In genomic region chr10:75676819-75677565, GRCm38 (mm10) we compare ENCODE assay signal across 9 mouse cellular contexts. TPM values are rescaled to one million over a fixed set of nuclear protein-coding genes. Genes with fewer than 3 reads are reported as not detected.
DNase-seq lines count a peak whose midpoint lies in the region; ATAC-seq and TF ChIP-seq lines count a peak whose summit lies in the region.
"Had no signal": no experiment of that assay in that cellular context is flagged by ENCODE, and none has a peak within 500 bp of the region (broad histone marks: within the 10 kb centered on the region; RNA-seq: fewer than 3 reads in every experiment).

No protein-coding gene starts in this region.

- H3K4me2 ChIP-seq in forebrain, embryonic 13.5 days = no peak overlapping the region
- H3K4me2 ChIP-seq in forebrain, embryonic 16.5 days (ENCODE audit: low read length) = no peak overlapping the region

- peaks cover 75% of the 10 kb centered on the region for H3K36me3 ChIP-seq in forebrain, embryonic 13.5 days (ENCODE audit: poor library complexity, severe bottlenecking)
- H3K36me3 ChIP-seq in forebrain, embryonic 16.5 days (ENCODE audit: control insufficient read depth, insufficient read depth) = no peaks in the 10 kb centered on the region
- no peaks in the 10 kb centered on the region; the same call in 1 of the 2 replicates for H3K36me3 ChIP-seq in testis, adult 2 months (ENCODE audit: control insufficient read depth, insufficient read depth, low read length)

- H3K27ac ChIP-seq in forebrain, embryonic 13.5 days = peak overlapping the region; percentile 35; the same call in 1 of the 2 replicates
- H3K27ac ChIP-seq in forebrain, embryonic 16.5 days (ENCODE audit: low read length) = no peak overlapping the region
- peak overlapping the region; percentile 51 for H3K27ac ChIP-seq in testis, adult 2 months (ENCODE audit: control insufficient read depth, insufficient read depth, low read depth, low read length)

- no peak for ATAC-seq in forebrain, embryonic 13.5 days
- no peak for ATAC-seq in forebrain, embryonic 16.5 days
- no peak for ATAC-seq in erythroid progenitor cell, adult 5-6 weeks (replicated peaks; ENCODE audit: low FRiP score, poor library complexity, severe bottlenecking)

- DNase-seq in testis, postnatal 10 days (ENCODE audit: low spot score) = no peak
- DNase-seq in lung, adult 2 months = peak; percentile 46
- no peak for DNase-seq in thymus, postnatal 10 days (ENCODE audit: low spot score in 2 of 2)
- no peak for DNase-seq in c-Kit-positive CD71-positive TER-119-positive erythroid progenitor cells, embryonic 14.5 days (ENCODE audit: low spot score)
- DNase-seq: adrenal gland, postnatal 25 days had no signal

- no peaks in the 10 kb centered on the region for H3K4me1 ChIP-seq in forebrain, embryonic 13.5 days
- peaks cover 11% of the 10 kb centered on the region; the same call in 1 of the 2 replicates for H3K4me1 ChIP-seq in forebrain, embryonic 16.5 days (replicated peaks; ENCODE audit: control insufficient read depth, insufficient read depth, low read length)
- peaks cover 10% of the 10 kb centered on the region for H3K4me1 ChIP-seq in testis, adult 2 months (ENCODE audit: control insufficient read depth, insufficient read depth, low read length)
- H3K4me1 ChIP-seq in lung, adult 2 months (ENCODE audit: control insufficient read depth, insufficient read depth, low read length) = peaks cover 28% of the 10 kb centered on the region

- H3K27me3 ChIP-seq in forebrain, embryonic 13.5 days = no peaks in the 10 kb centered on the region
- H3K27me3 ChIP-seq in forebrain, embryonic 16.5 days (replicated peaks; ENCODE audit: control insufficient read depth, insufficient read depth, low read length) = no peaks in the 10 kb centered on the region
- H3K27me3 ChIP-seq in testis, adult 2 months (ENCODE audit: control insufficient read depth, insufficient read depth, low read length) = no peaks in the 10 kb centered on the region

- H3K4me3 ChIP-seq in forebrain, embryonic 13.5 days = no peak overlapping the region
- H3K4me3 ChIP-seq in forebrain, embryonic 16.5 days (replicated peaks; ENCODE audit: low read length) = no peak overlapping the region
- no peak overlapping the region for H3K4me3 ChIP-seq in testis, adult 2 months (ENCODE audit: control insufficient read depth, low read depth, low read length)
- no peak overlapping the region for H3K4me3 ChIP-seq in lung, adult 2 months (replicated peaks; ENCODE audit: extremely low read depth, low read depth, low read length)

- no peak overlapping the region for H3K9ac ChIP-seq in forebrain, embryonic 13.5 days
- no peak overlapping the region for H3K9ac ChIP-seq in forebrain, embryonic 16.5 days (replicated peaks; ENCODE audit: low read depth, low read length)

- TF ChIP-seq POLR2A in testis, adult 2 months (IDR thresholded peaks at IDR 0.05; ENCODE audit: control insufficient read depth, low read depth, low read length) = no peak
- TF ChIP-seq POLR2A in lung, adult 2 months (IDR thresholded peaks at IDR 0.05; ENCODE audit: borderline replicate concordance, extremely low read depth, low read depth, low read length) = no peak

- 91% methylated on average over 7 of the region's 7 CpGs for WGBS in forebrain, embryonic 13.5 days
- WGBS in forebrain, embryonic 16.5 days = 89% methylated on average over 7 of the region's 7 CpGs
- 50% methylated on average over 7 of the region's 7 CpGs for WGBS in lung, adult 2 months

- TF ChIP-seq CTCF in testis, adult 2 months (IDR thresholded peaks at IDR 0.05; ENCODE audit: control insufficient read depth, insufficient read depth, insufficient replicate concordance, low read depth, low read length) = no peak
- TF ChIP-seq CTCF in lung, adult 2 months (IDR thresholded peaks at IDR 0.05; ENCODE audit: insufficient read depth, low read length) = no peak

- H3K9me3 ChIP-seq in forebrain, embryonic 13.5 days (replicated peaks) = no peaks in the 10 kb centered on the region
- no peaks in the 10 kb centered on the region for H3K9me3 ChIP-seq in forebrain, embryonic 16.5 days (ENCODE audit: control insufficient read depth, low read length)

RNA-seq across cellular contexts. Expression of gene Susd2, which starts 33.2 kb away (rescaled TPM):
- 0.97 and 1.1 TPM in 2 replicates for polyA plus RNA-seq in forebrain, embryonic 13.5 days (2015; fragmentation: Nextera tagmentation; extraction: Ambion mirVana)
- polyA plus RNA-seq in forebrain, embryonic 16.5 days (2015; fragmentation: Nextera tagmentation; extraction: Ambion mirVana) = 1.2 and 1.3 TPM in 2 replicates
- 4.0 and 4.7 TPM in 2 replicates for polyA plus RNA-seq in testis, adult 2 months (2012; rRNA removed)
- 13.4 and 15.3 TPM in 2 replicates for polyA plus RNA-seq in lung, adult 2 months (2012; rRNA removed)
- 2.5 and 3.4 TPM in 2 replicates for total RNA-seq in erythroid progenitor cell, adult 5-6 weeks (2015; ENCODE audit: low replicate concordance)
- total RNA-seq in erythroid progenitor cell, adult 5-6 weeks (2017; ENCODE audit: low replicate concordance) = 2.1 and 2.3 TPM in 2 replicates
